Mouse (Mus musculus): ENCODE results near the gene A2ml1. TPM values are rescaled to one million over a fixed set of nuclear protein-coding genes. Genes with fewer than 3 reads are reported as not detected.

A2ml1 gene
- not detected for polyA plus RNA-seq (2015; fragmentation: Illumina TruSeq; extraction: RNeasy Lipid Tissue Mini Kit (QIAGEN cat#74804); ENCODE audit: insufficient read depth, low replicate concordance)

DNA sequence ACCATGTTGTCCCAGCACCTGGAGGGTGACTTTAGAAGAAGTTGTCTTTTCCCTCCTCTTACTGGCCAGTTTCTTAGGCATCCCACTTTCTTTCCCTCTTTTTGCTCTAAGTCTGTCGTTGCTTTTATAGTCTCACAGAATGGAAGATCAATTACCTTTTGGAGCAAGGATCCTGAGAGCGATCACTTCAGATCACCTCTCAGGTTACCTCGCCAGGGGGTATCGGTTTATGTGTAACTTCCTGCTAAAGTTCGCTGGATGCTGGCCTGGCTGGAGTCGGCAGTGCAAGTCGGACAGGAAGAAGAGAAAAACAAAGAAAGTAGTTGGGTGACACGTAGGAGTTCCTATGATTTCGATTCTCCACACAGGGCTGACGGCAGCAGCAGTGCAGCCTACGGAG is at the start of gene A2ml1:
A2ml1 (minus strand) TSS at position 101 of the 400 bp plus-strand sequence.

DNA sequence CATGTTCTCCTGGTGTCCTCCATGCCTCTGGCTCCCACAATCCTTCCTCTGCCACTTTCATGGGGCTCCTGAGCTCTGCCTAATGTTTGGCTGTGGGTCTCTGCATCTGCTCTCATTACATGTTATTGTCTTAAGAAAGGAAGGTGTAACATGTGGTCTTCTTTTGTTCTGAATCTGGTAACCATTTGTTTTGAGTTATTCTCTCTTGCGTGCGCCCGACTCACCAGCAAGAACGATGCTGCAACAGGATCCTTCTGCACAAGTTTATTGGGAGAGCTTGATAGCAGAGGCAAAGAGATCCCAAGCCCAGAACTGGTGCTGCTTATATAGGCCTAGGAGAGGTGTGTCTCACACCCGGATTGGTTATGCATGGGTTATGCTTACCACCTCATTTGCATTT is 42.0 kb upstream of the A2ml1 start, which contains the start of gene Klrb1a:
Klrb1a (minus strand) TSS at position 101 of the 400 bp plus-strand sequence.

DNA sequence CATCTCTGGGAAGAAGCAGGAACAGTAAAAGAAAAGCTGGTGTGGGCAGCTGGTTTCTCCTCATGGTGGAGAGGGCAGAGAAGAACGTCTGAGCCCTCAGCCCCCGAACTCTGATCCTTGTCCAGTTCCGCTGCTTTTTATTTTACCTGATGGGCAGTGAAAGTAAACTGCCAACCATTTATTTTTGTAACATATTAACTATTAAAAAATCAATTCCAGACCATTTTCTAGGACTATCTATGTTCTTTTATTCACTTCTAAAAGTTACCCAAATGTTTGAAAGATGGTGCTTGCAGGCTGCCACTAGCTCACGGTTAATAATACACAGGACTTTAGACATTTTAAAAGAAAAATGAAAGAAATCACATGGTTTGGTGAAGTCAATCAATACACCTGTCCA is 54.8 kb downstream of the A2ml1 start, which contains the start of gene Pzp:
Pzp (minus strand) TSS at position 120 of the 400 bp plus-strand sequence.

Other genes with a start within 250 kb of the A2ml1 start
- gene Tulp3, start 225.8 kb downstream of the A2ml1 start, polyA plus RNA-seq (2015; fragmentation: Illumina TruSeq; extraction: RNeasy Lipid Tissue Mini Kit (QIAGEN cat#74804); ENCODE audit: insufficient read depth, low replicate concordance) = 9.6 TPM
- 51.3 TPM for gene Rhno1, start 218.7 kb downstream of the A2ml1 start, polyA plus RNA-seq (2015; fragmentation: Illumina TruSeq; extraction: RNeasy Lipid Tissue Mini Kit (QIAGEN cat#74804); ENCODE audit: insufficient read depth, low replicate concordance)
- 15.4 TPM for gene Foxm1, start 218.6 kb downstream of the A2ml1 start, polyA plus RNA-seq (2015; fragmentation: Illumina TruSeq; extraction: RNeasy Lipid Tissue Mini Kit (QIAGEN cat#74804); ENCODE audit: insufficient read depth, low replicate concordance)
- gene Tex52, start 206.2 kb downstream of the A2ml1 start, polyA plus RNA-seq (2015; fragmentation: Illumina TruSeq; extraction: RNeasy Lipid Tissue Mini Kit (QIAGEN cat#74804); ENCODE audit: insufficient read depth, low replicate concordance) = 0.29 TPM
- gene Gm44596, start 206.1 kb downstream of the A2ml1 start, polyA plus RNA-seq (2015; fragmentation: Illumina TruSeq; extraction: RNeasy Lipid Tissue Mini Kit (QIAGEN cat#74804); ENCODE audit: insufficient read depth, low replicate concordance) = not detected
- gene Nrip2, start 182.3 kb downstream of the A2ml1 start, polyA plus RNA-seq (2015; fragmentation: Illumina TruSeq; extraction: RNeasy Lipid Tissue Mini Kit (QIAGEN cat#74804); ENCODE audit: insufficient read depth, low replicate concordance) = 0.33 TPM
- gene Itfg2, start 156.7 kb downstream of the A2ml1 start, polyA plus RNA-seq (2015; fragmentation: Illumina TruSeq; extraction: RNeasy Lipid Tissue Mini Kit (QIAGEN cat#74804); ENCODE audit: insufficient read depth, low replicate concordance) = 19.2 TPM
- 70.2 TPM for gene Fkbp4, start 142.9 kb downstream of the A2ml1 start, polyA plus RNA-seq (2015; fragmentation: Illumina TruSeq; extraction: RNeasy Lipid Tissue Mini Kit (QIAGEN cat#74804); ENCODE audit: insufficient read depth, low replicate concordance)
- not detected for gene Pzp, start 54.9 kb downstream of the A2ml1 start, polyA plus RNA-seq (2015; fragmentation: Illumina TruSeq; extraction: RNeasy Lipid Tissue Mini Kit (QIAGEN cat#74804); ENCODE audit: insufficient read depth, low replicate concordance)
- 4.5 TPM for gene Klrb1a, start 41.9 kb upstream of the A2ml1 start, polyA plus RNA-seq (2015; fragmentation: Illumina TruSeq; extraction: RNeasy Lipid Tissue Mini Kit (QIAGEN cat#74804); ENCODE audit: insufficient read depth, low replicate concordance)
- not detected for gene Clec2h, start 80.8 kb upstream of the A2ml1 start, polyA plus RNA-seq (2015; fragmentation: Illumina TruSeq; extraction: RNeasy Lipid Tissue Mini Kit (QIAGEN cat#74804); ENCODE audit: insufficient read depth, low replicate concordance)
- 2.2 TPM for gene Klrb1, start 141.5 kb upstream of the A2ml1 start, polyA plus RNA-seq (2015; fragmentation: Illumina TruSeq; extraction: RNeasy Lipid Tissue Mini Kit (QIAGEN cat#74804); ENCODE audit: insufficient read depth, low replicate concordance)
- 27.6 TPM for gene Klrb1c, start 207.6 kb upstream of the A2ml1 start, polyA plus RNA-seq (2015; fragmentation: Illumina TruSeq; extraction: RNeasy Lipid Tissue Mini Kit (QIAGEN cat#74804); ENCODE audit: insufficient read depth, low replicate concordance)
- gene Gm44511, start 244.7 kb upstream of the A2ml1 start, polyA plus RNA-seq (2015; fragmentation: Illumina TruSeq; extraction: RNeasy Lipid Tissue Mini Kit (QIAGEN cat#74804); ENCODE audit: insufficient read depth, low replicate concordance) = 1.7 TPM
- gene Klrb1b, start 244.7 kb upstream of the A2ml1 start, polyA plus RNA-seq (2015; fragmentation: Illumina TruSeq; extraction: RNeasy Lipid Tissue Mini Kit (QIAGEN cat#74804); ENCODE audit: insufficient read depth, low replicate concordance) = 6.6 TPM

Data from spleen, adult 10 weeks (tissue).